Mouse (Mus musculus) embryonic facial prominence, embryonic 13.5 days (tissue): ENCODE results near the gene Itih1. TPM values are rescaled to one million over a fixed set of nuclear protein-coding genes. Genes with fewer than 3 reads are reported as not detected.

Experiments used
- ATAC-seq: fragments of 200-750 bp; cut with Nextera tagmentation; 2 replicates; pipeline ENCODE4 v1.8.0; 2017; ENCODE audit warnings: low read depth; ENCODE audit not compliant: insufficient number of reproducible peaks, insufficient read depth, low FRiP score, low TSS enrichment
- H3K27ac ChIP-seq: fragments of 300-500 bp; sonication (generic); 2 replicates; pipeline ENCODE4 v1.5.1; 2015; ENCODE audit warnings: moderate library complexity, mild to moderate bottlenecking, inconsistent platforms
- H3K27me3 ChIP-seq: fragments of 300-500 bp; sonication (generic); 2 replicates; pipeline ENCODE4 v1.6.1; 2015; ENCODE audit warnings: mild to moderate bottlenecking, inconsistent platforms
- H3K36me3 ChIP-seq: fragments of 300-500 bp; sonication (generic); 2 replicates; pipeline ENCODE4 v1.6.1; 2015; ENCODE audit warnings: mild to moderate bottlenecking, inconsistent platforms
- H3K4me1 ChIP-seq: fragments of 300-500 bp; sonication (generic); 2 replicates; pipeline ENCODE4 v1.6.1; 2015; ENCODE audit warnings: inconsistent platforms
- H3K4me2 ChIP-seq: fragments of 300-500 bp; sonication (generic); 2 replicates; pipeline ENCODE4 v1.6.1; 2015; ENCODE audit warnings: moderate library complexity, mild to moderate bottlenecking, inconsistent platforms
- H3K4me3 ChIP-seq: fragments of 300-500 bp; sonication (generic); 2 replicates; pipeline ENCODE4 v1.5.1; 2015; ENCODE audit warnings: mild to moderate bottlenecking, inconsistent platforms
- H3K9ac ChIP-seq: fragments of 300-500 bp; sonication (generic); 2 replicates; pipeline ENCODE4 v1.6.1; 2015; ENCODE audit warnings: mild to moderate bottlenecking, inconsistent platforms
- H3K9me3 ChIP-seq: fragments of 300-500 bp; sonication (generic); 2 replicates; pipeline ENCODE4 v1.6.1; 2016; ENCODE audit warnings: inconsistent platforms
- WGBS: fragments of 180-500 bp; shearing (Covaris S2); methylation state at CpG from one replicate; pipeline ENCODE4 v1.1.7; 2015; ENCODE audit warnings: mixed read lengths; 5-methylcytosine and 5-hydroxymethylcytosine counted together
- polyA plus RNA-seq: library from polyadenylated mRNA; unstranded; fragments of >200 nt; fragmentation: Nextera tagmentation; extraction: Ambion mirVana; gene quantifications from 2 replicates; pipeline ENCODE4 v1.2.1, GENCODE M21; 2015

Gene Itih1
- polyA plus RNA-seq: 0.65 TPM in 1 of 2 replicates, not detected in the other

- H3K27me3 ChIP-seq: 0 out of 2 replicates have a peak, but pooled peaks cover 3% of the 10 kb centered on the region
- no peaks in the 10 kb centered on the region for H3K4me1 ChIP-seq
- H3K9ac ChIP-seq: 0 out of 2 replicates have a peak within 1 kb of the TSS, but pooled peaks have one; percentile 21
- no peaks in the 10 kb centered on the region for H3K36me3 ChIP-seq
- 84% methylated on average over 7 of the region's 7 CpGs for WGBS
- H3K27ac ChIP-seq: no peak within 1 kb of the TSS
- H3K4me2 ChIP-seq: no peak within 1 kb of the TSS
- no peak within 1 kb of the TSS for H3K4me3 ChIP-seq
- ATAC-seq: no peak
- no peaks in the 10 kb centered on the region for H3K9me3 ChIP-seq
Observed at GRCm38 (mm10) chr14:30943038-30943437, at the start of gene Itih1. Gene Itih1, minus strand, starts transcription at chr14:30943289.

- H3K27me3 ChIP-seq: no peaks in the 10 kb centered on the region
- H3K4me1 ChIP-seq: no peaks in the 10 kb centered on the region
- no peak for ATAC-seq
- no peak overlapping the region for H3K4me3 ChIP-seq
- peaks cover 46% of the 10 kb centered on the region for H3K36me3 ChIP-seq
- H3K4me2 ChIP-seq: no peak overlapping the region
- no peaks in the 10 kb centered on the region for H3K9me3 ChIP-seq
- 84% methylated on average over 3 of the region's 3 CpGs for whole genome bisulfite sequencing
- H3K27ac ChIP-seq: no peak overlapping the region
- no peak overlapping the region for H3K9ac ChIP-seq
Observed at GRCm38 (mm10) chr14:30976222-30976621, 33.1 kb upstream of the Itih1 start.

GRCm38 (mm10) chr14:30974204-30974603 is 31.1 kb upstream of the Itih1 start:
- no peaks in the 10 kb centered on the region for H3K9me3 ChIP-seq
- WGBS: 73% methylated on average over 6 of the region's 6 CpGs
- no peaks in the 10 kb centered on the region for H3K4me1 ChIP-seq
- no peak overlapping the region for H3K9ac ChIP-seq
- ATAC-seq: no peak
- H3K4me2 ChIP-seq: no peak overlapping the region
- H3K36me3 ChIP-seq: peaks cover 52% of the 10 kb centered on the region
- no peaks in the 10 kb centered on the region for H3K27me3 ChIP-seq
- no peak overlapping the region for H3K4me3 ChIP-seq
- H3K27ac ChIP-seq: no peak overlapping the region

GRCm38 (mm10) chr14:30960366-30960765 is 17.3 kb upstream of the Itih1 start:
- no peak overlapping the region for H3K4me2 ChIP-seq
- H3K9ac ChIP-seq: no peak overlapping the region
- no peaks in the 10 kb centered on the region for H3K4me1 ChIP-seq
- no peaks in the 10 kb centered on the region for H3K27me3 ChIP-seq
- H3K36me3 ChIP-seq: peaks cover 40% of the 10 kb centered on the region
- 93% methylated on average over 1 of the region's 1 CpGs for WGBS
- H3K4me3 ChIP-seq: no peak overlapping the region
- no peaks in the 10 kb centered on the region for H3K9me3 ChIP-seq
- H3K27ac ChIP-seq: no peak overlapping the region
- no peak for ATAC-seq

- Histone ChIP-seq H3K4me3 (no peak overlapping the region), H3K4me1 (no peaks in the 10 kb centered on the region), H3K9ac (no peak overlapping the region), H3K27me3 (no peaks in the 10 kb centered on the region), H3K27ac (no peak overlapping the region), H3K9me3 (no peaks in the 10 kb centered on the region), H3K36me3 (peaks cover 42% of the 10 kb centered on the region), H3K4me2 (no peak overlapping the region)
- ATAC-seq: no peak
- 88% methylated on average over 4 of the region's 4 CpGs for WGBS
Observed at GRCm38 (mm10) chr14:30959031-30959430, 15.9 kb upstream of the Itih1 start.

GRCm38 (mm10) chr14:30958517-30958916 is 15.4 kb upstream of the Itih1 start:
- H3K27me3 ChIP-seq: no peaks in the 10 kb centered on the region
- no peaks in the 10 kb centered on the region for H3K9me3 ChIP-seq
- ATAC-seq: no peak
- H3K9ac ChIP-seq: no peak overlapping the region
- H3K36me3 ChIP-seq: peaks cover 45% of the 10 kb centered on the region
- WGBS: 75% methylated on average over 2 of the region's 2 CpGs
- no peak overlapping the region for H3K4me3 ChIP-seq
- H3K27ac ChIP-seq: no peak overlapping the region
- H3K4me2 ChIP-seq: no peak overlapping the region
- no peaks in the 10 kb centered on the region for H3K4me1 ChIP-seq

GRCm38 (mm10) chr14:30951154-30951825 is 8.2 kb upstream of the Itih1 start, which contains the start of gene Nek4:
Gene Nek4, plus strand, starts transcription at chr14:30951377.
- peaks cover 7% of the 10 kb centered on the region for H3K4me1 ChIP-seq
- peak within 1 kb of the TSS; percentile 77 for H3K27ac ChIP-seq
- H3K36me3 ChIP-seq: peaks cover 14% of the 10 kb centered on the region
- peak within 1 kb of the TSS; percentile 89 for H3K9ac ChIP-seq
- no peaks in the 10 kb centered on the region for H3K9me3 ChIP-seq
- 0% methylated on average over 57 of the region's 57 CpGs for WGBS
- H3K27me3 ChIP-seq: 0 out of 2 replicates have a peak, but pooled peaks cover 6% of the 10 kb centered on the region
- ATAC-seq: peak; percentile 98
- H3K4me2 ChIP-seq: peak within 1 kb of the TSS; percentile 74
- peak within 1 kb of the TSS; percentile 84 for H3K4me3 ChIP-seq

GRCm38 (mm10) chr14:30949986-30950385 is 6.9 kb upstream of the Itih1 start:
- H3K9ac ChIP-seq: no peak overlapping the region
- 93% methylated on average over 10 of the region's 10 CpGs for WGBS
- H3K9me3 ChIP-seq: no peaks in the 10 kb centered on the region
- 0 out of 2 replicates have a peak, but pooled peaks cover 6% of the 10 kb centered on the region for H3K27me3 ChIP-seq
- H3K4me3 ChIP-seq: no peak overlapping the region
- H3K4me1 ChIP-seq: peaks cover 7% of the 10 kb centered on the region
- ATAC-seq: no peak
- H3K36me3 ChIP-seq: peaks cover 8% of the 10 kb centered on the region
- no peak overlapping the region for H3K27ac ChIP-seq
- H3K4me2 ChIP-seq: no peak overlapping the region

GRCm38 (mm10) chr14:30944745-30945144 is 1.7 kb upstream of the Itih1 start:
- Histone ChIP-seq H3K4me3 (no peak overlapping the region), H3K36me3 (no peaks in the 10 kb centered on the region), H3K27ac (no peak overlapping the region), H3K4me1 (no peaks in the 10 kb centered on the region), H3K9me3 (no peaks in the 10 kb centered on the region), H3K27me3 (0 out of 2 replicates have a peak, but pooled peaks cover 6% of the 10 kb centered on the region), H3K9ac (no peak overlapping the region), H3K4me2 (no peak overlapping the region)
- ATAC-seq: no peak
- WGBS: 73% methylated on average over 2 of the region's 2 CpGs

- Histone ChIP-seq H3K27ac (no peak overlapping the region), H3K9me3 (no peaks in the 10 kb centered on the region), H3K4me3 (no peak overlapping the region), H3K4me2 (no peak overlapping the region), H3K27me3 (0 out of 2 replicates have a peak, but pooled peaks cover 6% of the 10 kb centered on the region), H3K9ac (no peak overlapping the region), H3K4me1 (no peaks in the 10 kb centered on the region), H3K36me3 (no peaks in the 10 kb centered on the region)
- ATAC-seq: no peak
- WGBS: 68% methylated on average over 11 of the region's 11 CpGs
Observed at GRCm38 (mm10) chr14:30943860-30944674, 978 bp upstream of the Itih1 start.

- Histone ChIP-seq H3K36me3 (no peaks in the 10 kb centered on the region), H3K4me3 (no peak overlapping the region), H3K4me1 (no peaks in the 10 kb centered on the region), H3K27me3 (no peaks in the 10 kb centered on the region), H3K9ac (no peak overlapping the region), H3K27ac (no peak overlapping the region), H3K9me3 (no peaks in the 10 kb centered on the region), H3K4me2 (no peak overlapping the region)
- ATAC-seq: no peak
- WGBS: 89% methylated on average over 4 of the region's 4 CpGs
Observed at GRCm38 (mm10) chr14:30942254-30942653, 835 bp downstream of the Itih1 start.
